9 mouse cellular contexts compared by ENCODE assay signal in the genomic region with DNA sequence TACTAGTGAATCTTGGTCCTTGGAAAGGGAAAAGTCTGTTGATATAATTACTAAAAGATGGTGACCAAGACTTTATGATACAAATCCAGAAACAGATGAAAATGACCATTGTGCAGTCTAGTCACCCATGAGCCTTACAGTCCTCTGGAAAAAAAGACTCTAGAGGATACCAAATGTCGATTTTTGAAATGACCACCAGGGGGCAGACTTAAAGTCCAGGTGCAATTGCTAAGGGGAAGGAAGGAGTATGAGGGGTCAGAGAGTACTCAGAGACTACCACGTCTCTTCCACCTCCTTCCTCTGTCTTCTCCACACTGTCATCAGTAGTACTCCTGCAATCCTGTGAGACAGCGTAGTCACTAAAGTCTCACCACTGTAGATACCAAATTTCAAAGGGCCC.
DNase-seq lines count a peak whose midpoint lies in the region; ATAC-seq and TF ChIP-seq lines count a peak whose summit lies in the region.
"Had no signal": no experiment of that assay in that cellular context is flagged by ENCODE, and none has a peak within 500 bp of the region (broad histone marks: within the 10 kb centered on the region; RNA-seq: fewer than 3 reads in every experiment).

No protein-coding gene starts in this region.

- no peaks in the 10 kb centered on the region for H3K9me3 ChIP-seq in hindbrain, postnatal 0 days (ENCODE audit: low read length)
- no peaks in the 10 kb centered on the region for H3K9me3 ChIP-seq in hindbrain, embryonic 16.5 days (ENCODE audit: control insufficient read depth, low read length)

- peak; percentile 56 for TF ChIP-seq CTCF in hindbrain, postnatal 0 days (IDR thresholded peaks at IDR 0.05; ENCODE audit: low read depth)

- H3K27ac ChIP-seq in hindbrain, postnatal 0 days, result no peak overlapping the region
- H3K27ac ChIP-seq in hindbrain, embryonic 16.5 days (ENCODE audit: low read depth, low read length), result no peak overlapping the region

- no peak for ATAC-seq in hindbrain, postnatal 0 days
- ATAC-seq in hindbrain, embryonic 16.5 days, result no peak
- peak; percentile 33 for ATAC-seq in granulocyte monocyte progenitor cell, adult 5-6 weeks (replicated peaks; ENCODE audit: poor library complexity, severe bottlenecking)

- H3K4me1 ChIP-seq in hindbrain, postnatal 0 days (ENCODE audit: insufficient read depth, low read length), result no peaks in the 10 kb centered on the region
- no peaks in the 10 kb centered on the region for H3K4me1 ChIP-seq in hindbrain, embryonic 16.5 days (ENCODE audit: control insufficient read depth, insufficient read depth, low read depth, low read length)
- H3K4me1 ChIP-seq: megakaryocyte, embryonic 14.5 days had no signal

- H3K36me3 ChIP-seq in hindbrain, postnatal 0 days (ENCODE audit: insufficient read depth, low read length), result no peaks in the 10 kb centered on the region
- no peaks in the 10 kb centered on the region for H3K36me3 ChIP-seq in hindbrain, embryonic 16.5 days (ENCODE audit: control insufficient read depth, insufficient read depth, low read length)

- no peak overlapping the region for H3K9ac ChIP-seq in hindbrain, postnatal 0 days (replicated peaks; ENCODE audit: low read length)
- no peak overlapping the region for H3K9ac ChIP-seq in hindbrain, embryonic 16.5 days (ENCODE audit: low read depth, low read length)

- H3K27me3 ChIP-seq in hindbrain, postnatal 0 days (ENCODE audit: insufficient read depth, low read length), result no peaks in the 10 kb centered on the region
- H3K27me3 ChIP-seq in hindbrain, embryonic 16.5 days (replicated peaks; ENCODE audit: control insufficient read depth, insufficient read depth, low read length), result no peaks in the 10 kb centered on the region
- H3K27me3 ChIP-seq: megakaryocyte, embryonic 14.5 days had no signal

- H3K4me2 ChIP-seq in hindbrain, postnatal 0 days (ENCODE audit: low read depth, low read length), result no peak overlapping the region
- H3K4me2 ChIP-seq in hindbrain, embryonic 16.5 days (ENCODE audit: low read length), result no peak overlapping the region

- WGBS in hindbrain, postnatal 0 days, result 59% methylated on average over 3 of the region's 3 CpGs
- WGBS in hindbrain, embryonic 16.5 days, result 55% methylated on average over 3 of the region's 3 CpGs

- DNase-seq in hindbrain, postnatal 0 days (ENCODE audit: low spot score), result no peak
- DNase-seq in 3T3-L1 (ENCODE audit: low read depth, low spot score), result peak; percentile 25
- DNase-seq in B cell, adult 2 months, result peak; percentile 13 to 17
- no peak for DNase-seq in spleen, postnatal 10 days (ENCODE audit: low spot score in 2 of 2)
- DNase-seq in right cerebral cortex, postnatal 14 days, result no peak
- DNase-seq in layer of hippocampus, adult 9-11 months, result no peak

- no peak overlapping the region for H3K4me3 ChIP-seq in hindbrain, postnatal 0 days (ENCODE audit: low read length)
- H3K4me3 ChIP-seq in hindbrain, embryonic 16.5 days (ENCODE audit: low read length), result no peak overlapping the region
- H3K4me3 ChIP-seq: megakaryocyte, embryonic 14.5 days had no signal

Comparison
In these comparisons a context has a peak if more than half of its experiments do, and no peak if none do; other contexts are left out.
1. DNase-seq: peak in 3T3-L1 (single experiment) and B cell, adult 2 months (2 of 2); none in hindbrain, postnatal 0 days (single experiment), spleen, postnatal 10 days (0 of 2), right cerebral cortex, postnatal 14 days (single experiment) and layer of hippocampus, adult 9-11 months (single experiment).